Mouse (Mus musculus): ENCODE data around the gene Uhrf2. TPM values are rescaled to one million over a fixed set of nuclear protein-coding genes. Genes with fewer than 3 reads are reported as not detected.
A peak's percentile ranks its signal among the peaks of the same experiment; 100 is the strongest.

The Uhrf2 gene
- polyA plus RNA-seq, 1 experiment from 2014 or later = 65.1 TPM

GRCm38 (mm10) chr19:30125670-30126059 is 95.4 kb downstream of the Uhrf2 start:
- H3K27me3 ChIP-seq = peaks cover 6% of the 10 kb centered on the region
- ATAC-seq (no peak), DNase-seq (ENCODE audit: low read depth, low spot score) (no peak)
- ChIA-PET CTCF (interaction anchor here (1.5 to 1.8 kb wide), 3 partner anchors 11 to 21 kb away, joined by 4 to 5 read pairs (median 4); no protein-coding TSS in a partner anchor), POLR2A (no interaction called here)
- no peak for TF ChIP-seq CTCF (IDR thresholded peaks at IDR 0.05)
- in situ Hi-C loops (cut with MboI; ENCODE audit: low pct_unique_long_range_greater_than_20kb) = loop anchor here (5.0 kb wide), 2 partner anchors 138 to 293 kb away; no protein-coding TSS in a partner anchor

GRCm38 (mm10) chr19:30128177-30128576 is 97.9 kb downstream of the Uhrf2 start:
- in situ Hi-C loops (cut with MboI; ENCODE audit: low pct_unique_long_range_greater_than_20kb) = loop anchor here (5.0 kb wide), 2 partner anchors 141 to 296 kb away; no protein-coding TSS in a partner anchor
- ChIA-PET POLR2A (no interaction called here), CTCF (interaction anchor here (1.1 kb wide), 3 partner anchors 37 to 305 kb away, joined by 3 to 4 read pairs (median 3); no protein-coding TSS in a partner anchor)
- no peak for DNase-seq (ENCODE audit: low read depth, low spot score)
- H3K27me3 ChIP-seq = peaks cover 18% of the 10 kb centered on the region
- TF ChIP-seq CTCF (IDR thresholded peaks at IDR 0.05) = peak; percentile 48
- ATAC-seq = no peak

DNA sequence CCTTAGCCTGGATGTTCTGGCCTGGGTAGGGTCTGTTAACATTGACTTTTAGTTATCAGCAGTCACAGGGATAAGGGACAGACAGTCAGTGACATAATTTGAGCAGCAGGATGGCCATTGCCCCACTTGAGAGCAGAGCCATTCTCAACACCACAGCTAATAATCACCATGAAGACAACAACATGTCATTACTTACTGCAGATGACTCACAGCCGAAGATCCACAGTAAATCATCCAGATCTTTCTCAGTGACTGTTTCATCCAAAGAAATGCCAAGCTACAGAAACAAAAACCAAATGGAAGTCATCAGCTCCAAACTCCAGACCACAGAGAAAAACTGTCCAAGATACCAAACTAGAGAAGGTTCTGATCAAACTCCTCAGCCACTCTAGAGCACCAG is 106.0 kb downstream of the Uhrf2 start:
- TF ChIP-seq CTCF (IDR thresholded peaks at IDR 0.05) = no peak
- POLR2A ChIA-PET = no interaction called here
- DNase-seq (ENCODE audit: low read depth, low spot score) (no peak), ATAC-seq (no peak)
- CTCF ChIA-PET = interaction anchor here (1.0 to 1.3 kb wide), 3 partner anchors 11 to 22 kb away, joined by 3 to 4 read pairs (median 3); no protein-coding TSS in a partner anchor
- peaks cover 33% of the 10 kb centered on the region for H3K27me3 ChIP-seq
- in situ Hi-C loops (cut with MboI; ENCODE audit: low pct_unique_long_range_greater_than_20kb) = no loop called here

Other genes with a start within 250 kb of the Uhrf2 start
- gene 9930021J03Rik, start 224.5 kb upstream of the Uhrf2 start, polyA plus RNA-seq (2021) = 27.8 TPM
- 16.1 TPM for gene Ranbp6, start 217.5 kb upstream of the Uhrf2 start, polyA plus RNA-seq (2021)
- gene Il33, start 105.4 kb upstream of the Uhrf2 start, polyA plus RNA-seq (2021) = 7.0 TPM
- not detected for gene Trpd52l3, start 26.7 kb upstream of the Uhrf2 start, polyA plus RNA-seq (2021)
- 0.39 TPM for gene Gldc, start 144.9 kb downstream of the Uhrf2 start, polyA plus RNA-seq (2021)
- not detected for gene Mbl2, start 202.4 kb downstream of the Uhrf2 start, polyA plus RNA-seq (2021)